Mouse (Mus musculus) E14TG2a.4 (cell line): ENCODE measurements around the gene Dock4.

Experiments used
- CTCF ChIP-seq: conservative IDR thresholded peaks from 2 replicates; pipeline ENCODE4 v1.5.1; 2014; ENCODE audit warnings: low read length
- NANOG ChIP-seq: IDR thresholded peaks from 2 replicates; pipeline ENCODE4 v1.6.1; 2014; ENCODE audit warnings: borderline replicate concordance, low read length, mixed read lengths
- POU5F1 ChIP-seq: IDR thresholded peaks from 2 replicates; pipeline ENCODE4 v1.6.1; 2014; ENCODE audit warnings: low read length, borderline replicate concordance

DNA sequence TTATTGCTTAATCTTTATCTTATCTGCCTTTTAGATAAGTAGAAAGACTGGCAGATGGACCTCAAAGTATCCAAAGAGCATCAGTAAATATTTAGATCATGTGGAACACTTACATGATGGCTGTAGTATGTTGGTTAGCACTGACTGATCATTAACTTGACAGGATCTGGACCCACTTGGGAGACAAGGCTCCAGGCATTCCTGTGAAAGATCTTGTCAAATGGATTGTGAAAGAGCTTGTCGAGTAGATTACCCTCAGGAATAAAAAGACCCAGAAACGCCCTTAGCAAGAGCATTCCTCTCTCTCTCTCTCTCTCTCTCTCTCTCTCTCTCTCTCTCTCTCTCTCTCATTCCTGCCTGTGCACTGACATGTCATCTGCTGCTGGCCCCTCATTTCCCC is 367.7 kb downstream of the Dock4 start:
- TF ChIP-seq CTCF, result no peak
- no peak for TF ChIP-seq NANOG
- TF ChIP-seq POU5F1, result no peak
